Comparison of ENCODE assay signal across 13 mouse cellular contexts in genomic region chr9:121882015-121882457, GRCm38 (mm10). TPM values are rescaled to one million over a fixed set of nuclear protein-coding genes. Genes with fewer than 3 reads are reported as not detected.
DNase-seq lines count a peak whose midpoint lies in the region; ATAC-seq and TF ChIP-seq lines count a peak whose summit lies in the region.
"Had no signal": no experiment of that assay in that cellular context is flagged by ENCODE, and none has a peak within 500 bp of the region (broad histone marks: within the 10 kb centered on the region; RNA-seq: fewer than 3 reads in every experiment).

No protein-coding gene starts in this region.

- H3K4me2 ChIP-seq in heart, embryonic 12.5 days: no peak overlapping the region
- H3K4me2 ChIP-seq in liver, embryonic 16.5 days (ENCODE audit: low read depth, low read length): no peak overlapping the region
- H3K4me2 ChIP-seq in midbrain, postnatal 0 days (ENCODE audit: low read depth, low read length, poor library complexity, severe bottlenecking): no peak overlapping the region
- H3K4me2 ChIP-seq: forebrain, embryonic 13.5 days; neural tube, embryonic 12.5 days had no signal

- H3K27me3 ChIP-seq in kidney, adult 2 months (replicated peaks; ENCODE audit: control insufficient read depth, insufficient read depth, low read length): no peaks in the 10 kb centered on the region
- no peaks in the 10 kb centered on the region for H3K27me3 ChIP-seq in heart, embryonic 12.5 days (replicated peaks)
- no peaks in the 10 kb centered on the region for H3K27me3 ChIP-seq in liver, embryonic 16.5 days (ENCODE audit: control insufficient read depth, insufficient read depth, low read depth, low read length)
- no peaks in the 10 kb centered on the region for H3K27me3 ChIP-seq in limb, embryonic 10.5 days (ENCODE audit: low read depth, poor library complexity, severe bottlenecking)
- H3K27me3 ChIP-seq in midbrain, postnatal 0 days (ENCODE audit: insufficient read depth, low read length): no peaks in the 10 kb centered on the region
- H3K27me3 ChIP-seq: forebrain, embryonic 13.5 days; neural tube, embryonic 12.5 days had no signal

- no peaks in the 10 kb centered on the region for H3K36me3 ChIP-seq in kidney, adult 2 months (ENCODE audit: control insufficient read depth, insufficient read depth, low read length)
- no peaks in the 10 kb centered on the region for H3K36me3 ChIP-seq in heart, embryonic 12.5 days
- H3K36me3 ChIP-seq in liver, embryonic 16.5 days (ENCODE audit: control insufficient read depth, insufficient read depth): no peaks in the 10 kb centered on the region
- H3K36me3 ChIP-seq in limb, embryonic 10.5 days: no peaks in the 10 kb centered on the region
- H3K36me3 ChIP-seq in midbrain, postnatal 0 days (ENCODE audit: insufficient read depth, low read length): no peaks in the 10 kb centered on the region
- H3K36me3 ChIP-seq: neural tube, embryonic 12.5 days had no signal

- peak; percentile 36 for DNase-seq in kidney, adult 2 months
- DNase-seq in kidney, adult 9 months: no peak
- no peak for DNase-seq in limb, embryonic 10.5 days (ENCODE audit: low spot score)
- no peak for DNase-seq in midbrain, postnatal 0 days (ENCODE audit: low spot score)
- DNase-seq: right cerebral cortex, postnatal 25 days; thymus, adult 18-20 months had no signal

- TF ChIP-seq CTCF in kidney, adult 2 months (conservative IDR thresholded peaks at IDR 0.05; ENCODE audit: insufficient read depth, insufficient read length, low read depth, low read length): no peak
- no peak for TF ChIP-seq CTCF in midbrain, postnatal 0 days (IDR thresholded peaks at IDR 0.05)

- H3K4me1 ChIP-seq in kidney, adult 2 months (ENCODE audit: control insufficient read depth, insufficient read depth, low read length): no peaks in the 10 kb centered on the region
- 0 out of 2 replicates have a peak, but pooled peaks cover 5% of the 10 kb centered on the region for H3K4me1 ChIP-seq in heart, embryonic 12.5 days (replicated peaks)
- H3K4me1 ChIP-seq in liver, embryonic 16.5 days (ENCODE audit: control insufficient read depth, low read depth, low read length): peaks cover 2% of the 10 kb centered on the region; the same call in 1 of the 2 replicates
- H3K4me1 ChIP-seq in limb, embryonic 10.5 days: peaks cover 5% of the 10 kb centered on the region; the same call in 1 of the 2 replicates
- 0 out of 2 replicates have a peak, but pooled peaks cover 3% of the 10 kb centered on the region for H3K4me1 ChIP-seq in midbrain, postnatal 0 days (ENCODE audit: insufficient read depth, low read length)
- H3K4me1 ChIP-seq: forebrain, embryonic 13.5 days; neural tube, embryonic 12.5 days had no signal

- H3K9me3 ChIP-seq in heart, embryonic 12.5 days (replicated peaks): no peaks in the 10 kb centered on the region
- H3K9me3 ChIP-seq in liver, embryonic 16.5 days (replicated peaks; ENCODE audit: control insufficient read depth, low read length): no peaks in the 10 kb centered on the region
- no peaks in the 10 kb centered on the region for H3K9me3 ChIP-seq in limb, embryonic 10.5 days (replicated peaks)
- no peaks in the 10 kb centered on the region for H3K9me3 ChIP-seq in midbrain, postnatal 0 days (ENCODE audit: low read length)
- H3K9me3 ChIP-seq: forebrain, embryonic 13.5 days; neural tube, embryonic 12.5 days had no signal

- H3K27ac ChIP-seq in kidney, adult 2 months (ENCODE audit: insufficient read depth, low read depth, low read length): peak overlapping the region; percentile 26
- H3K27ac ChIP-seq in heart, embryonic 12.5 days (ENCODE audit: poor library complexity, severe bottlenecking): no peak overlapping the region
- H3K27ac ChIP-seq in liver, embryonic 16.5 days (ENCODE audit: low read length): 0 out of 2 replicates have a peak overlapping the region, but pooled peaks have one; percentile 14
- H3K27ac ChIP-seq in limb, embryonic 10.5 days: no peak overlapping the region
- H3K27ac ChIP-seq in midbrain, postnatal 0 days (ENCODE audit: low read depth, low read length): no peak overlapping the region
- H3K27ac ChIP-seq: forebrain, embryonic 13.5 days; neural tube, embryonic 12.5 days had no signal

- TF ChIP-seq POLR2A in kidney, adult 2 months (IDR thresholded peaks at IDR 0.05; ENCODE audit: low read depth, low read length): no peak

- H3K4me3 ChIP-seq in kidney, adult 2 months (ENCODE audit: insufficient read depth, low read depth, low read length): no peak overlapping the region
- no peak overlapping the region for H3K4me3 ChIP-seq in heart, embryonic 12.5 days
- no peak overlapping the region for H3K4me3 ChIP-seq in liver, embryonic 16.5 days (ENCODE audit: low read depth, low read length)
- no peak overlapping the region for H3K4me3 ChIP-seq in limb, embryonic 10.5 days
- no peak overlapping the region for H3K4me3 ChIP-seq in midbrain, postnatal 0 days (ENCODE audit: low read depth, low read length)
- H3K4me3 ChIP-seq: forebrain, embryonic 13.5 days; neural tube, embryonic 12.5 days had no signal

- ATAC-seq in heart, embryonic 12.5 days (ENCODE audit: insufficient number of reproducible peaks, low FRiP score): peak; percentile 51; the same call in 1 of the 2 replicates
- peak; percentile 47 for ATAC-seq in liver, embryonic 16.5 days (ENCODE audit: low read depth)
- peak; percentile 73 for ATAC-seq in megakaryocyte-erythroid progenitor cell, adult 5-6 weeks (replicated peaks; ENCODE audit: low FRiP score, low TSS enrichment, poor library complexity, severe bottlenecking)
- no peak for ATAC-seq in midbrain, postnatal 0 days (ENCODE audit: low FRiP score)
- ATAC-seq: forebrain, embryonic 13.5 days had no signal

- WGBS in kidney, adult 2 months: 30% methylated on average over 7 of the region's 7 CpGs
- 54% methylated on average over 7 of the region's 7 CpGs for WGBS in heart, embryonic 12.5 days
- 10% methylated on average over 7 of the region's 7 CpGs for WGBS in liver, embryonic 16.5 days (ENCODE audit: insufficient replicate concordance)
- WGBS in limb, embryonic 10.5 days: 65% methylated on average over 7 of the region's 7 CpGs
- 74% methylated on average over 7 of the region's 7 CpGs for WGBS in midbrain, postnatal 0 days

- no peak overlapping the region for H3K9ac ChIP-seq in heart, embryonic 12.5 days
- H3K9ac ChIP-seq in liver, embryonic 16.5 days (ENCODE audit: low read depth, low read length): no peak overlapping the region
- H3K9ac ChIP-seq in midbrain, postnatal 0 days (replicated peaks; ENCODE audit: low read length, poor library complexity, severe bottlenecking): no peak overlapping the region
- H3K9ac ChIP-seq: forebrain, embryonic 13.5 days; neural tube, embryonic 12.5 days had no signal

RNA-seq across cellular contexts. Expression of gene Ackr2, which starts 16.1 kb away (rescaled TPM):
- polyA plus RNA-seq in kidney, adult 2 months (2012; rRNA removed): 0.94 and 1.1 TPM in 2 replicates
- polyA plus RNA-seq in heart, embryonic 12.5 days (2016; fragmentation: Nextera tagmentation; extraction: Ambion mirVana): 0.09 and 0.32 TPM in 2 replicates
- polyA plus RNA-seq in liver, embryonic 16.5 days (2015; fragmentation: Nextera tagmentation; extraction: Ambion mirVana): 0.43 and 0.72 TPM in 2 replicates
- total RNA-seq in megakaryocyte-erythroid progenitor cell, adult 5-6 weeks (2014; fragmentation: Nextera tagmentation): not detected in 2 replicates
- not detected in 2 replicates for total RNA-seq in megakaryocyte-erythroid progenitor cell, adult 5-6 weeks (2017)
- polyA plus RNA-seq in limb, embryonic 10.5 days (2016; fragmentation: Nextera tagmentation; extraction: Ambion mirVana): 0.16 TPM in 1 of 2 replicates, not detected in the other
- 1.7 and 3.0 TPM in 2 replicates for total RNA-seq in midbrain, postnatal 0 days (2014; rRNA removed)
- 0.78 and 0.96 TPM in 2 replicates for polyA plus RNA-seq in midbrain, postnatal 0 days (2015; fragmentation: Nextera tagmentation; extraction: Ambion mirVana)

RNA-seq across cellular contexts. Expression of gene Higd1a, which starts 23.9 kb away (rescaled TPM):
- 22.7 and 36.6 TPM in 2 replicates for polyA plus RNA-seq in kidney, adult 2 months (2012; rRNA removed)
- 237 and 257 TPM in 2 replicates for polyA plus RNA-seq in heart, embryonic 12.5 days (2016; fragmentation: Nextera tagmentation; extraction: Ambion mirVana)
- polyA plus RNA-seq in liver, embryonic 16.5 days (2015; fragmentation: Nextera tagmentation; extraction: Ambion mirVana): 114 and 136 TPM in 2 replicates
- total RNA-seq in megakaryocyte-erythroid progenitor cell, adult 5-6 weeks (2014; fragmentation: Nextera tagmentation): 119 and 156 TPM in 2 replicates
- 28.6 and 33.5 TPM in 2 replicates for total RNA-seq in megakaryocyte-erythroid progenitor cell, adult 5-6 weeks (2017)
- polyA plus RNA-seq in limb, embryonic 10.5 days (2016; fragmentation: Nextera tagmentation; extraction: Ambion mirVana): 174 and 201 TPM in 2 replicates
- 30.6 and 42.8 TPM in 2 replicates for total RNA-seq in midbrain, postnatal 0 days (2014; rRNA removed)
- 179 and 182 TPM in 2 replicates for polyA plus RNA-seq in midbrain, postnatal 0 days (2015; fragmentation: Nextera tagmentation; extraction: Ambion mirVana)

RNA-seq across cellular contexts. Expression of gene Cyp8b1, which starts 34.1 kb away (rescaled TPM):
- 0.16 and 0.39 TPM in 2 replicates for polyA plus RNA-seq in kidney, adult 2 months (2012; rRNA removed)
- polyA plus RNA-seq in heart, embryonic 12.5 days (2016; fragmentation: Nextera tagmentation; extraction: Ambion mirVana): not detected in 2 replicates
- 13.0 and 19.0 TPM in 2 replicates for polyA plus RNA-seq in liver, embryonic 16.5 days (2015; fragmentation: Nextera tagmentation; extraction: Ambion mirVana)
- total RNA-seq in megakaryocyte-erythroid progenitor cell, adult 5-6 weeks (2014; fragmentation: Nextera tagmentation): not detected in 2 replicates
- not detected in 2 replicates for total RNA-seq in megakaryocyte-erythroid progenitor cell, adult 5-6 weeks (2017)
- polyA plus RNA-seq in limb, embryonic 10.5 days (2016; fragmentation: Nextera tagmentation; extraction: Ambion mirVana): not detected in 2 replicates
- not detected in 2 replicates for total RNA-seq in midbrain, postnatal 0 days (2014; rRNA removed)
- polyA plus RNA-seq in midbrain, postnatal 0 days (2015; fragmentation: Nextera tagmentation; extraction: Ambion mirVana): not detected in 2 replicates
- total RNA-seq: heart, adult 18-20 months had no signal
- polyA plus RNA-seq: forebrain, embryonic 13.5 days; limb, embryonic 14.5 days; neural tube, embryonic 12.5 days had no signal

RNA-seq across cellular contexts. Expression of gene Ccdc13, which starts 42.8 kb away (rescaled TPM):
- 0.30 TPM in 2 replicates for polyA plus RNA-seq in kidney, adult 2 months (2012; rRNA removed)
- polyA plus RNA-seq in heart, embryonic 12.5 days (2016; fragmentation: Nextera tagmentation; extraction: Ambion mirVana): 0.08 TPM in 1 of 2 replicates, not detected in the other
- polyA plus RNA-seq in liver, embryonic 16.5 days (2015; fragmentation: Nextera tagmentation; extraction: Ambion mirVana): 0.07 TPM in 1 of 2 replicates, not detected in the other
- not detected in 2 replicates for total RNA-seq in megakaryocyte-erythroid progenitor cell, adult 5-6 weeks (2014; fragmentation: Nextera tagmentation)
- total RNA-seq in megakaryocyte-erythroid progenitor cell, adult 5-6 weeks (2017): not detected in 2 replicates
- 0.36 and 0.38 TPM in 2 replicates for polyA plus RNA-seq in limb, embryonic 10.5 days (2016; fragmentation: Nextera tagmentation; extraction: Ambion mirVana)
- 2.8 and 3.0 TPM in 2 replicates for total RNA-seq in midbrain, postnatal 0 days (2014; rRNA removed)
- 4.1 and 4.8 TPM in 2 replicates for polyA plus RNA-seq in midbrain, postnatal 0 days (2015; fragmentation: Nextera tagmentation; extraction: Ambion mirVana)

Comparison
In these comparisons a context has a peak if more than half of its experiments do, and no peak if none do; other contexts are left out.
1. H3K27ac ChIP-seq: peak in kidney, adult 2 months (single experiment) and liver, embryonic 16.5 days (single experiment); none in heart, embryonic 12.5 days (single experiment), limb, embryonic 10.5 days (single experiment) and midbrain, postnatal 0 days (single experiment).
2. RNA of gene Cyp8b1, which starts 34.1 kb away (polyA plus RNA-seq): 13.0 to 19.0 TPM in liver, embryonic 16.5 days; 0.16 to 0.39 TPM in kidney, adult 2 months, not detected in heart, embryonic 12.5 days, not detected in limb, embryonic 10.5 days and not detected in midbrain, postnatal 0 days; every median in the first group is over 10 times any median in the second.